Mouse (Mus musculus) liver, embryonic 14.5 days (tissue): ENCODE results near the gene Rsf1.

Experiments used
- CTCF ChIP-seq: IDR thresholded peaks from 2 replicates; pipeline ENCODE4 v1.5.1; 2016; ENCODE audit warnings: antibody characterized with exemption, low read depth, control low read depth
- EP300 ChIP-seq: IDR thresholded peaks from 2 replicates; pipeline ENCODE4 v1.6.1; 2016; ENCODE audit warnings: antibody characterized with exemption, low read depth

DNA sequence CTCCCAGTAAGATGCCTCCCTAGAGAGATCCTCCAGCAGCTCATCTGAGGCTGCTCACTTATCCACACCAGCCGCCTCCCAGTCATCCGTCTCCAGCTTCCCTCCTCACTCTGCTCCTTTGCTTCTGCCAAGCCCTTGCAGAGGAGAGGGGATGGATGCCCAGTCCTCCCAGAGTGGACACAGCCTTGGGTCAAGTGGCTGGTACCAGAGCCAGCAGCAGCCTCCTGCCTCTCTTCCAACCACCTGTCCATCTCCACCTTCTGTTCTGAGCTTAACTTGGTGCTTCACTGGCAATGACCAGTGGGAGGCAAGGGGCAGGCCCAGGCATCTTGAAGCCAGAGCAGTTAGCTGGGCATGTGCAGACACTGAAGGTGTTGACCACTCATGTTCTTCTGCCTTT, 33.2 kb upstream of the Rsf1 start:
- TF ChIP-seq CTCF (no peak), EP300 (no peak)
